ENCODE assay signal across 14 mouse cellular contexts in genomic region chr12:10874589-10875554, GRCm38 (mm10).
A peak's percentile ranks its signal among the peaks of the same experiment; 100 is the strongest.
DNase-seq lines count a peak whose midpoint lies in the region; ATAC-seq lines count a peak whose summit lies in the region.
"Had no signal": no experiment of that assay in that cellular context is flagged by ENCODE, and none has a peak within 500 bp of the region (broad histone marks: within the 10 kb centered on the region; RNA-seq: fewer than 3 reads in every experiment).

No protein-coding gene starts in this region.

- WGBS in embryonic facial prominence, embryonic 14.5 days = 65% methylated on average over 9 of the region's 9 CpGs
- 65% methylated on average over 9 of the region's 9 CpGs for WGBS in embryonic facial prominence, embryonic 10.5 days
- 5% methylated on average over 9 of the region's 9 CpGs for WGBS in forebrain, embryonic 14.5 days
- WGBS in midbrain, embryonic 12.5 days = 35% methylated on average over 9 of the region's 9 CpGs

- no peak for ATAC-seq in embryonic facial prominence, embryonic 14.5 days (ENCODE audit: low read depth)
- ATAC-seq in forebrain, embryonic 14.5 days = peak; percentile 97
- peak; percentile 85 for ATAC-seq in midbrain, embryonic 12.5 days (ENCODE audit: low FRiP score, low read depth)
- ATAC-seq: intestine, embryonic 15.5 days had no signal

- intact Hi-C loops in left cerebral cortex, postnatal 14 days (cut with DNase I) = no loop called here

- H3K4me1 ChIP-seq in embryonic facial prominence, embryonic 14.5 days (ENCODE audit: control insufficient read depth, insufficient read depth, low read length) = no peaks in the 10 kb centered on the region
- no peaks in the 10 kb centered on the region for H3K4me1 ChIP-seq in embryonic facial prominence, embryonic 10.5 days
- peaks cover 13% of the 10 kb centered on the region for H3K4me1 ChIP-seq in forebrain, embryonic 14.5 days (ENCODE audit: control insufficient read depth, insufficient read depth, low read length)
- peaks cover 3% of the 10 kb centered on the region; the same call in 1 of the 2 replicates for H3K4me1 ChIP-seq in midbrain, embryonic 12.5 days
- H3K4me1 ChIP-seq: intestine, embryonic 15.5 days; limb, embryonic 13.5 days had no signal

- peak; percentile 4 for DNase-seq in embryonic facial prominence, embryonic 14.5 days (ENCODE audit: low spot score)
- no peak for DNase-seq in embryonic facial prominence, embryonic 10.5 days (ENCODE audit: low spot score)
- DNase-seq in R1 (ENCODE audit: low read depth, low spot score) = peak; percentile 25
- DNase-seq in forebrain, embryonic 14.5 days (ENCODE audit: low spot score) = peak; percentile 92
- DNase-seq in left cerebral cortex, postnatal 14 days (ENCODE audit: low spot score in 2 of 2) = no peak
- DNase-seq in cerebellum, postnatal 14 days = no peak
- no peak for DNase-seq in spleen, adult 18-20 months
- DNase-seq: cerebellum, adult 18-20 months; heart, postnatal 10 days; right cerebral cortex, postnatal 14 days; thymus, postnatal 4 days had no signal

- no peak overlapping the region for H3K27ac ChIP-seq in embryonic facial prominence, embryonic 14.5 days (replicated peaks; ENCODE audit: low read depth, low read length)
- H3K27ac ChIP-seq in embryonic facial prominence, embryonic 10.5 days (replicated peaks) = no peak overlapping the region
- H3K27ac ChIP-seq in forebrain, embryonic 14.5 days (ENCODE audit: low read depth, low read length) = peak overlapping the region; percentile 53; the same call in 1 of the 2 replicates
- H3K27ac ChIP-seq in midbrain, embryonic 12.5 days (replicated peaks) = 0 out of 2 replicates have a peak overlapping the region, but pooled peaks have one; percentile 1
- H3K27ac ChIP-seq: intestine, embryonic 15.5 days; limb, embryonic 13.5 days had no signal

- H3K36me3 ChIP-seq in embryonic facial prominence, embryonic 14.5 days (ENCODE audit: control insufficient read depth, insufficient read depth, low read length) = no peaks in the 10 kb centered on the region
- no peaks in the 10 kb centered on the region for H3K36me3 ChIP-seq in embryonic facial prominence, embryonic 10.5 days (replicated peaks)
- no peaks in the 10 kb centered on the region for H3K36me3 ChIP-seq in forebrain, embryonic 14.5 days (ENCODE audit: control insufficient read depth, insufficient read depth, low read length)
- no peaks in the 10 kb centered on the region for H3K36me3 ChIP-seq in midbrain, embryonic 12.5 days
- H3K36me3 ChIP-seq: intestine, embryonic 15.5 days; limb, embryonic 13.5 days had no signal

- H3K27me3 ChIP-seq in embryonic facial prominence, embryonic 14.5 days (replicated peaks; ENCODE audit: control insufficient read depth, insufficient read depth, low read length) = no peaks in the 10 kb centered on the region
- H3K27me3 ChIP-seq in embryonic facial prominence, embryonic 10.5 days (replicated peaks; ENCODE audit: low read depth, poor library complexity, severe bottlenecking) = no peaks in the 10 kb centered on the region
- no peaks in the 10 kb centered on the region for H3K27me3 ChIP-seq in forebrain, embryonic 14.5 days (replicated peaks; ENCODE audit: control insufficient read depth, insufficient read depth, low read length)
- H3K27me3 ChIP-seq in midbrain, embryonic 12.5 days = no peaks in the 10 kb centered on the region
- H3K27me3 ChIP-seq: intestine, embryonic 15.5 days; limb, embryonic 13.5 days had no signal

- no peak overlapping the region for H3K4me3 ChIP-seq in embryonic facial prominence, embryonic 14.5 days (ENCODE audit: low read depth, low read length)
- H3K4me3 ChIP-seq in embryonic facial prominence, embryonic 10.5 days = no peak overlapping the region
- no peak overlapping the region for H3K4me3 ChIP-seq in forebrain, embryonic 14.5 days (ENCODE audit: low read depth, low read length)
- no peak overlapping the region for H3K4me3 ChIP-seq in midbrain, embryonic 12.5 days
- H3K4me3 ChIP-seq: intestine, embryonic 15.5 days; limb, embryonic 13.5 days had no signal

- no peaks in the 10 kb centered on the region for H3K9me3 ChIP-seq in embryonic facial prominence, embryonic 14.5 days (ENCODE audit: control insufficient read depth, low read length)
- no peaks in the 10 kb centered on the region for H3K9me3 ChIP-seq in embryonic facial prominence, embryonic 10.5 days
- H3K9me3 ChIP-seq in forebrain, embryonic 14.5 days (replicated peaks; ENCODE audit: control insufficient read depth, low read length) = no peaks in the 10 kb centered on the region
- H3K9me3 ChIP-seq in midbrain, embryonic 12.5 days = no peaks in the 10 kb centered on the region
- H3K9me3 ChIP-seq: intestine, embryonic 15.5 days; limb, embryonic 13.5 days had no signal

- no peak overlapping the region for H3K9ac ChIP-seq in embryonic facial prominence, embryonic 14.5 days (ENCODE audit: low read depth, low read length)
- H3K9ac ChIP-seq in forebrain, embryonic 14.5 days (ENCODE audit: low read length) = no peak overlapping the region
- H3K9ac ChIP-seq in midbrain, embryonic 12.5 days (replicated peaks) = no peak overlapping the region
- H3K9ac ChIP-seq: intestine, embryonic 15.5 days; limb, embryonic 13.5 days had no signal

- no peak overlapping the region for H3K4me2 ChIP-seq in embryonic facial prominence, embryonic 14.5 days (ENCODE audit: low read depth, low read length)
- H3K4me2 ChIP-seq in forebrain, embryonic 14.5 days (ENCODE audit: low read length) = peak overlapping the region; percentile 30
- H3K4me2 ChIP-seq in midbrain, embryonic 12.5 days (replicated peaks) = no peak overlapping the region
- H3K4me2 ChIP-seq: intestine, embryonic 15.5 days; limb, embryonic 13.5 days had no signal

Comparison
In these comparisons a context has a peak if more than half of its experiments do, and no peak if none do; other contexts are left out.
1. DNase-seq: peak in embryonic facial prominence, embryonic 14.5 days (single experiment), R1 (single experiment) and forebrain, embryonic 14.5 days (single experiment); none in embryonic facial prominence, embryonic 10.5 days (single experiment), left cerebral cortex, postnatal 14 days (0 of 2), cerebellum, postnatal 14 days (0 of 2) and spleen, adult 18-20 months (0 of 2).
2. H3K27ac ChIP-seq: peak in forebrain, embryonic 14.5 days (single experiment) and midbrain, embryonic 12.5 days (single experiment); none in embryonic facial prominence, embryonic 14.5 days (single experiment) and embryonic facial prominence, embryonic 10.5 days (single experiment).